Mouse (Mus musculus): ENCODE results near the gene Thoc6.

The Thoc6 gene

GRCm38 (mm10) chr17:23677236-23677679 lies 3.6 kb upstream of the Thoc6 start, which contains the start of gene Tnfrsf12a:
Gene Tnfrsf12a, minus strand, starts transcription at chr17:23677468.
- no peak for DNase-seq (ENCODE audit: low read depth, low spot score)

GRCm38 (mm10) chr17:23676473-23677031 lies 2.9 kb upstream of the Thoc6 start:
- DNase-seq (ENCODE audit: low read depth, low spot score): no peak

- no peak for DNase-seq (ENCODE audit: low read depth, low spot score)
Measured at GRCm38 (mm10) chr17:23675564-23676281, 2.0 kb upstream of the Thoc6 start.

GRCm38 (mm10) chr17:23675127-23675526 lies 1.4 kb upstream of the Thoc6 start:
- no peak for DNase-seq (ENCODE audit: low read depth, low spot score)

- DNase-seq (ENCODE audit: low read depth, low spot score): no peak
Measured at GRCm38 (mm10) chr17:23674271-23674952, 730 bp upstream of the Thoc6 start.

GRCm38 (mm10) chr17:23672761-23673160 lies 921 bp downstream of the Thoc6 start:
- DNase-seq (ENCODE audit: low read depth, low spot score): no peak

- DNase-seq (ENCODE audit: low read depth, low spot score): no peak
Measured at GRCm38 (mm10) chr17:23671519-23671918, 2.2 kb downstream of the Thoc6 start.

- DNase-seq (ENCODE audit: low read depth, low spot score): no peak
Measured at GRCm38 (mm10) chr17:23670516-23671074, 3.1 kb downstream of the Thoc6 start.

- DNase-seq (ENCODE audit: low read depth, low spot score): no peak
Measured at GRCm38 (mm10) chr17:23665511-23665910, 8.2 kb downstream of the Thoc6 start.

GRCm38 (mm10) chr17:23664556-23665021 lies 9.1 kb downstream of the Thoc6 start:
- no peak for DNase-seq (ENCODE audit: low read depth, low spot score)

- DNase-seq (ENCODE audit: low read depth, low spot score): no peak
Measured at GRCm38 (mm10) chr17:23661526-23661925, 12.2 kb downstream of the Thoc6 start.

GRCm38 (mm10) chr17:23660876-23661200 lies 12.8 kb downstream of the Thoc6 start:
- DNase-seq (ENCODE audit: low read depth, low spot score): no peak

GRCm38 (mm10) chr17:23660117-23660875 lies 13.4 kb downstream of the Thoc6 start, which contains the start of gene Bicdl2:
Gene Bicdl2, plus strand, starts transcription at chr17:23660506.
- no peak for DNase-seq (ENCODE audit: low read depth, low spot score)

- no peak for DNase-seq (ENCODE audit: low read depth, low spot score)
Measured at GRCm38 (mm10) chr17:23658450-23658849, 15.2 kb downstream of the Thoc6 start.

GRCm38 (mm10) chr17:23654410-23654809 lies 19.3 kb downstream of the Thoc6 start:
- DNase-seq (ENCODE audit: low read depth, low spot score): no peak

GRCm38 (mm10) chr17:23654001-23654400 lies 19.7 kb downstream of the Thoc6 start:
- no peak for DNase-seq (ENCODE audit: low read depth, low spot score)

GRCm38 (mm10) chr17:23653324-23653723 lies 20.4 kb downstream of the Thoc6 start:
- DNase-seq (ENCODE audit: low read depth, low spot score): no peak

GRCm38 (mm10) chr17:23651363-23651762 lies 22.3 kb downstream of the Thoc6 start:
- no peak for DNase-seq (ENCODE audit: low read depth, low spot score)

GRCm38 (mm10) chr17:23645894-23646293 lies 27.8 kb downstream of the Thoc6 start:
- DNase-seq (ENCODE audit: low read depth, low spot score): no peak

- DNase-seq (ENCODE audit: low read depth, low spot score): no peak
Measured at GRCm38 (mm10) chr17:23644613-23645495, 28.8 kb downstream of the Thoc6 start, which contains the start of gene Mmp25. Gene Mmp25, minus strand, starts transcription at chr17:23645277.
